Mouse (Mus musculus) MEL (cell line): ENCODE data around the gene Gpr156. TPM values are rescaled to one million over a fixed set of nuclear protein-coding genes. Genes with fewer than 3 reads are reported as not detected.

Experiments used
- DNase-seq: peaks from one replicate; pipeline ENCODE4 v3.0.0; 2011; ENCODE audit warnings: low read depth, low spot score
- H3K27ac ChIP-seq: 2 replicates; pipeline ENCODE4 v1.5.1; 2012; ENCODE audit warnings: low read depth, mild to moderate bottlenecking, control low read depth, low read length, moderate library complexity; ENCODE audit not compliant: control insufficient read depth
- H3K27me3 ChIP-seq, 2 experiments: fragments of 150-350 bp in 1 of 2; sonication (generic) in 1 of 2; 2 replicates each; pipeline ENCODE4 v1.6.1; 2012; ENCODE audit warnings: low read length in 2 of 2, mild to moderate bottlenecking in 2 of 2, improper control_type of control experiment in 1 of 2, moderate library complexity in 1 of 2; ENCODE audit not compliant: insufficient read depth in 2 of 2, control insufficient read depth in 1 of 2
- H3K36me3 ChIP-seq, 2 experiments: 2 replicates each; pipeline ENCODE4 v1.6.1; 2012 to 2014; ENCODE audit warnings: low read length in 2 of 2, improper control_type of control experiment in 1 of 2, inconsistent platforms in 1 of 2, mild to moderate bottlenecking in 1 of 2; ENCODE audit not compliant: insufficient read depth in 2 of 2, control insufficient read depth in 1 of 2
- H3K4me1 ChIP-seq, 2 experiments: fragments of 150-350 bp in 1 of 2; sonication (generic) in 1 of 2; 2 replicates each; pipeline ENCODE4 v1.6.1; 2012; ENCODE audit warnings: low read length in 2 of 2, improper control_type of control experiment in 1 of 2, mild to moderate bottlenecking in 1 of 2; ENCODE audit not compliant: insufficient read depth in 2 of 2, control insufficient read depth in 1 of 2
- H3K4me3 ChIP-seq, 2 experiments: fragments of 150-350 bp in 1 of 2; sonication (generic) in 1 of 2; 2 replicates each; pipeline ENCODE4 v1.5.1; 2012; ENCODE audit warnings: low read depth in 2 of 2, low read length in 2 of 2, mild to moderate bottlenecking in 2 of 2, moderate library complexity in 2 of 2, control low read depth in 1 of 2, improper control_type of control experiment in 1 of 2; ENCODE audit not compliant: control insufficient read depth in 1 of 2, insufficient read depth in 1 of 2
- H3K79me2 ChIP-seq: 2 replicates; pipeline ENCODE4 v1.6.1; 2012; ENCODE audit warnings: mild to moderate bottlenecking, low read length, moderate library complexity; ENCODE audit not compliant: control insufficient read depth, poor library complexity, insufficient read depth
- H3K9ac ChIP-seq: 2 replicates; pipeline ENCODE4 v1.6.1; 2012; ENCODE audit warnings: low read depth, mild to moderate bottlenecking, control low read depth, low read length, moderate library complexity; ENCODE audit not compliant: control insufficient read depth, poor library complexity, severe bottlenecking
- H3K9me3 ChIP-seq: fragments of 150-350 bp; sonication (generic); replicated peaks from 2 replicates; pipeline ENCODE4 v1.6.1; 2012; ENCODE audit warnings: mild to moderate bottlenecking, low read length, improper control_type of control experiment, moderate library complexity; ENCODE audit not compliant: insufficient read depth
- BHLHE40 ChIP-seq: IDR thresholded peaks from 2 replicates; pipeline ENCODE4 v1.6.1; 2012; ENCODE audit warnings: low read depth, mild to moderate bottlenecking, inconsistent platforms, low read length, improper control_type of control experiment, borderline replicate concordance
- CHD1 ChIP-seq: IDR thresholded peaks from 2 replicates; pipeline ENCODE4 v1.6.1; 2012; ENCODE audit warnings: low read depth, mild to moderate bottlenecking, inconsistent platforms, low read length, improper control_type of control experiment
- CHD2 ChIP-seq: IDR thresholded peaks from 2 replicates; pipeline ENCODE4 v1.6.1; 2011; ENCODE audit warnings: low read length, improper control_type of control experiment
- CTCF ChIP-seq, 3 experiments: IDR thresholded peaks in 2 of 3; conservative IDR thresholded peaks in 1 of 3; 2 replicates each; pipeline ENCODE4 v1.5.1; 2011 to 2012; ENCODE audit warnings: low read length in 3 of 3, low read depth in 2 of 3, mild to moderate bottlenecking in 2 of 3, improper control_type of control experiment in 1 of 3, inconsistent platforms in 1 of 3, mixed read lengths in 1 of 3, moderate library complexity in 1 of 3; ENCODE audit not compliant: control insufficient read depth in 1 of 3, insufficient read depth in 1 of 3, poor library complexity in 1 of 3, severe bottlenecking in 1 of 3
- E2F4 ChIP-seq: IDR thresholded peaks from 2 replicates; pipeline ENCODE4 v1.6.1; 2011; ENCODE audit warnings: low read depth, low read length, improper control_type of control experiment, borderline replicate concordance
- ELF1 ChIP-seq: IDR thresholded peaks from 2 replicates; pipeline ENCODE4 v1.6.1; 2014; ENCODE audit warnings: low read depth, mild to moderate bottlenecking, inconsistent platforms, low read length, improper control_type of control experiment, moderate library complexity
- EP300 ChIP-seq, 2 experiments: IDR thresholded peaks; 2 replicates each; pipeline ENCODE4 v1.6.1; 2011; ENCODE audit warnings: improper control_type of control experiment in 2 of 2, low read length in 2 of 2, low read depth in 1 of 2, mild to moderate bottlenecking in 1 of 2
- ETS1 ChIP-seq: IDR thresholded peaks from 2 replicates; pipeline ENCODE4 v1.6.1; 2012; ENCODE audit warnings: low read depth, mild to moderate bottlenecking, inconsistent platforms, low read length, improper control_type of control experiment, moderate library complexity
- GABPA ChIP-seq: IDR thresholded peaks from 2 replicates; pipeline ENCODE4 v1.6.1; 2012; ENCODE audit warnings: low read depth, mild to moderate bottlenecking, inconsistent platforms, low read length, improper control_type of control experiment, moderate library complexity
- GATA1 ChIP-seq: IDR thresholded peaks from 2 replicates; pipeline ENCODE4 v1.6.1; 2011; ENCODE audit warnings: low read depth, low read length, improper control_type of control experiment
- HCFC1 ChIP-seq: IDR thresholded peaks from 2 replicates; pipeline ENCODE4 v1.6.1; 2012; ENCODE audit warnings: low read depth, mild to moderate bottlenecking, inconsistent platforms, low read length, improper control_type of control experiment, moderate library complexity
- JUND ChIP-seq: IDR thresholded peaks from 2 replicates; pipeline ENCODE4 v1.6.1; 2011; ENCODE audit warnings: low read depth, mild to moderate bottlenecking, improper control_type of control experiment, low read length
- KAT2A ChIP-seq: conservative IDR thresholded peaks from 2 replicates; pipeline ENCODE4 v1.6.1; 2012; ENCODE audit warnings: low read depth, low read length, improper control_type of control experiment, inconsistent platforms
- MAFK ChIP-seq: IDR thresholded peaks from 2 replicates; pipeline ENCODE4 v1.6.1; 2011; ENCODE audit warnings: low read depth, mild to moderate bottlenecking, low read length, improper control_type of control experiment, borderline replicate concordance
- MAX ChIP-seq: IDR thresholded peaks from 2 replicates; pipeline ENCODE4 v1.6.1; 2011; ENCODE audit warnings: low read length, improper control_type of control experiment
- MAZ ChIP-seq: IDR thresholded peaks from 2 replicates; pipeline ENCODE4 v1.6.1; 2012; ENCODE audit warnings: low read depth, mild to moderate bottlenecking, inconsistent platforms, low read length, improper control_type of control experiment
- MEF2A ChIP-seq: IDR thresholded peaks from 2 replicates; pipeline ENCODE4 v1.6.1; 2014; ENCODE audit warnings: low read depth, mild to moderate bottlenecking, inconsistent platforms, low read length, improper control_type of control experiment; ENCODE audit not compliant: poor library complexity, insufficient replicate concordance, severe bottlenecking; ENCODE audit errors: extremely low read depth
- MXI1 ChIP-seq: IDR thresholded peaks from 2 replicates; pipeline ENCODE4 v1.6.1; 2011; ENCODE audit warnings: mild to moderate bottlenecking, low read depth, low read length, improper control_type of control experiment
- MYB ChIP-seq: IDR thresholded peaks from 2 replicates; pipeline ENCODE4 v1.6.1; 2011; ENCODE audit warnings: mild to moderate bottlenecking, low read depth, low read length, improper control_type of control experiment
- MYC ChIP-seq: IDR thresholded peaks from 2 replicates; pipeline ENCODE4 v1.6.1; 2011; ENCODE audit warnings: low read depth, mild to moderate bottlenecking, low read length, improper control_type of control experiment, moderate library complexity
- NELFE ChIP-seq: IDR thresholded peaks from 2 replicates; pipeline ENCODE4 v1.6.1; 2011; ENCODE audit warnings: low read depth, low read length, improper control_type of control experiment
- NRF1 ChIP-seq: IDR thresholded peaks from 2 replicates; pipeline ENCODE4 v1.6.1; 2014; ENCODE audit warnings: low read depth, mild to moderate bottlenecking, inconsistent platforms, low read length, improper control_type of control experiment, moderate library complexity; ENCODE audit not compliant: poor library complexity, insufficient read depth, severe bottlenecking
- POLR2A ChIP-seq, 2 experiments: IDR thresholded peaks; 2 replicates each; pipeline ENCODE4 v1.6.1; 2011 to 2012; ENCODE audit warnings: low read length in 2 of 2, mild to moderate bottlenecking in 2 of 2, control low read depth in 1 of 2, improper control_type of control experiment in 1 of 2, low read depth in 1 of 2, moderate library complexity in 1 of 2; ENCODE audit not compliant: control insufficient read depth in 1 of 2, insufficient read depth in 1 of 2, poor library complexity in 1 of 2
- POLR2AphosphoS2 ChIP-seq: IDR thresholded peaks from 2 replicates; pipeline ENCODE4 v1.6.1; 2011; ENCODE audit warnings: low read length, improper control_type of control experiment
- POLR2AphosphoS5 ChIP-seq: IDR thresholded peaks from 2 replicates; pipeline ENCODE4 v1.6.1; 2012; ENCODE audit warnings: low read depth, borderline replicate concordance, mild to moderate bottlenecking, inconsistent platforms, low read length, moderate library complexity, mixed read lengths
- RAD21 ChIP-seq: IDR thresholded peaks from 2 replicates; pipeline ENCODE4 v1.6.1; 2011; ENCODE audit warnings: mild to moderate bottlenecking, low read depth, low read length, improper control_type of control experiment
- RCOR1 ChIP-seq: IDR thresholded peaks from 2 replicates; pipeline ENCODE4 v1.6.1; 2012; ENCODE audit warnings: low read depth, mild to moderate bottlenecking, inconsistent platforms, low read length, improper control_type of control experiment
- SIN3A ChIP-seq: IDR thresholded peaks from 2 replicates; pipeline ENCODE4 v1.6.1; 2012; ENCODE audit warnings: low read length, improper control_type of control experiment, inconsistent platforms
- SMC3 ChIP-seq: IDR thresholded peaks from 2 replicates; pipeline ENCODE4 v1.6.1; 2011; ENCODE audit warnings: low read depth, low read length, improper control_type of control experiment
- TAL1 ChIP-seq: IDR thresholded peaks from 2 replicates; pipeline ENCODE4 v1.6.1; 2012; ENCODE audit warnings: mild to moderate bottlenecking, inconsistent platforms, low read length, moderate library complexity, mixed read lengths
- TBP ChIP-seq: IDR thresholded peaks from 2 replicates; pipeline ENCODE4 v1.8.0; 2011; ENCODE audit warnings: low read depth, low read length, improper control_type of control experiment
- TCF12 ChIP-seq: IDR thresholded peaks from 2 replicates; pipeline ENCODE4 v1.6.1; 2014; ENCODE audit warnings: low read depth, mild to moderate bottlenecking, inconsistent platforms, low read length, improper control_type of control experiment, moderate library complexity
- UBTF ChIP-seq: IDR thresholded peaks from 2 replicates; pipeline ENCODE4 v1.6.1; 2012; ENCODE audit warnings: low read depth, mild to moderate bottlenecking, inconsistent platforms, low read length, improper control_type of control experiment, moderate library complexity, borderline replicate concordance; ENCODE audit not compliant: insufficient read depth
- USF1 ChIP-seq: IDR thresholded peaks from 2 replicates; pipeline ENCODE4 v1.6.1; 2014; ENCODE audit warnings: low read depth, mild to moderate bottlenecking, inconsistent platforms, low read length, improper control_type of control experiment, moderate library complexity
- USF2 ChIP-seq, 2 experiments: IDR thresholded peaks; 2 replicates each; pipeline ENCODE4 v1.6.1; 2011 to 2012; ENCODE audit warnings: improper control_type of control experiment in 2 of 2, low read length in 2 of 2, borderline replicate concordance in 1 of 2, inconsistent platforms in 1 of 2, low read depth in 1 of 2, mild to moderate bottlenecking in 1 of 2; ENCODE audit not compliant: insufficient read depth in 1 of 2
- ZC3H11A ChIP-seq: IDR thresholded peaks from 2 replicates; pipeline ENCODE4 v1.6.1; 2012; ENCODE audit warnings: low read depth, mild to moderate bottlenecking, inconsistent platforms, low read length, improper control_type of control experiment
- ZKSCAN1 ChIP-seq: IDR thresholded peaks from 2 replicates; pipeline ENCODE4 v1.6.1; 2012; ENCODE audit warnings: low read depth, mild to moderate bottlenecking, inconsistent platforms, low read length, improper control_type of control experiment, moderate library complexity
- ZMIZ1 ChIP-seq: IDR thresholded peaks from 2 replicates; pipeline ENCODE4 v1.6.1; 2012; ENCODE audit warnings: low read depth, mild to moderate bottlenecking, inconsistent platforms, low read length, improper control_type of control experiment, moderate library complexity
- ZNF384 ChIP-seq: IDR thresholded peaks from 2 replicates; pipeline ENCODE4 v1.6.1; 2012; ENCODE audit warnings: low read depth, mild to moderate bottlenecking, inconsistent platforms, low read length, improper control_type of control experiment
- polyA plus RNA-seq, 2 experiments: library from polyadenylated mRNA; stranded (reverse) in 1 of 2; unstranded in 1 of 2; fragments of >175 nt in 1 of 2; fragments of >200 nt in 1 of 2; gene quantifications; 2 replicates each; pipeline versions ENCODE4 v1.2.1 to v1.2.4; 2012; ENCODE audit warnings: low replicate concordance in 2 of 2, low read depth in 1 of 2; ENCODE audit not compliant: insufficient read length in 2 of 2, insufficient read depth in 1 of 2, missing spikeins in 1 of 2
- total RNA-seq: library from RNA; depleted of rRNA; stranded (reverse); fragments of 300-350 nt; gene quantifications from 2 replicates; pipeline ENCODE4 v1.2.3, GENCODE M21; 2012

Gpr156 gene
- total and polyA plus RNA-seq, 3 experiments = not detected

DNA sequence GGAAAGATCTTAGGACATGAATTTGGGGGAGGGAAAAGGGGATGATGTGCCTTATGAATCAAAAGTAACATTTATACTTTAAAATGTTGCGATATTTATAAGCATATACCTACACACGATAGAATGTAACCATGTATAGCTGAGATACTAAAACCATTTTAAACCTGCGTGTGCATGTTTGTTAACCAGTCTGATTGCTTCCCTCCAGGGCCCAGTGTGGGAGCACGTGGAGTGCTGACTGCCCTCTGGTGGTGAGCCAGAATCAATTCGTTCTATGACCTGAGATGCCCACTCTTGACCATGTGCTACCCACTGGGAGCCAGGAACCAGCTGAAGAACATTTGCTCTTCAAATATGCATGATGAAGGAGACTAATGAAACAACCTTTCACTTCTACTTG, 30.9 kb downstream of the Gpr156 start:
- no peak for TF ChIP-seq ZMIZ1
- TF ChIP-seq CHD1 = no peak
- no peak for TF ChIP-seq POLR2AphosphoS5
- TF ChIP-seq GATA1 = no peak
- TF ChIP-seq CTCF (IDR thresholded peaks at IDR 0.05 in 2 of 3, conservative IDR thresholded peaks at IDR 0.05 in 1 of 3; ENCODE audit: control insufficient read depth in 1 of 3, insufficient read depth in 1 of 3, low read depth in 2 of 3, low read length in 3 of 3, poor library complexity in 1 of 3, severe bottlenecking in 1 of 3) = peak; percentile 60 to 83 (median 79)
- TF ChIP-seq MXI1 = peak; percentile 67
- no peak for TF ChIP-seq MAZ
- TF ChIP-seq GABPA = no peak
- no peak for TF ChIP-seq POLR2AphosphoS2
- peak; percentile 98 for TF ChIP-seq MYC
- no peak for TF ChIP-seq CHD2
- TF ChIP-seq NRF1 = no peak
- TF ChIP-seq RCOR1 = no peak
- TF ChIP-seq HCFC1 = no peak
- no peak for TF ChIP-seq EP300 (IDR thresholded peaks at IDR 0.05; ENCODE audit: low read depth in 1 of 2, low read length in 2 of 2)
- TF ChIP-seq ELF1 = no peak
- peak; percentile 63 for TF ChIP-seq RAD21
- TF ChIP-seq USF1 = peak; percentile 52; the same call in 1 of the 2 replicates
- TF ChIP-seq MAX = peak; percentile 95
- no peak for TF ChIP-seq ETS1
- no peak for TF ChIP-seq ZKSCAN1
- TF ChIP-seq TCF12 = no peak
- no peak for TF ChIP-seq MYB
- TF ChIP-seq TAL1 = no peak
- TF ChIP-seq MAFK = no peak
- no peak for TF ChIP-seq JUND
- TF ChIP-seq UBTF = no peak
- no peak for TF ChIP-seq SIN3A
- no peak for TF ChIP-seq ZNF384
- peak; percentile 56 for TF ChIP-seq ZC3H11A
- no peak for TF ChIP-seq E2F4
- TF ChIP-seq BHLHE40 = no peak
- TF ChIP-seq NELFE = no peak
- no peak for TF ChIP-seq MEF2A
- no peak for TF ChIP-seq POLR2A (IDR thresholded peaks at IDR 0.05; ENCODE audit: control insufficient read depth in 1 of 2, insufficient read depth in 1 of 2, low read depth in 1 of 2, low read length in 2 of 2, poor library complexity in 1 of 2)
- no peak for TF ChIP-seq TBP
- no peak for TF ChIP-seq USF2 (IDR thresholded peaks at IDR 0.05; ENCODE audit: borderline replicate concordance in 1 of 2, insufficient read depth in 1 of 2, low read depth in 1 of 2, low read length in 2 of 2)
- no peak for TF ChIP-seq KAT2A
- peak; percentile 89 for TF ChIP-seq SMC3
- TF ChIP-seq, all 39 proteins: peak for 8
- Histone ChIP-seq H3K4me1 (no peaks in the 10 kb centered on the region), H3K36me3 (no peaks in the 10 kb centered on the region), H3K79me2 (no peaks in the 10 kb centered on the region), H3K27ac (no peak overlapping the region), H3K9me3 (no peaks in the 10 kb centered on the region), H3K4me3 (no peak overlapping the region), H3K9ac (no peak overlapping the region), H3K27me3 (peaks cover 0 to 2% of the 10 kb centered on the region in 2 experiments; a peak in 1 of 4 replicates)
- DNase-seq = peak; percentile 53
